Comparison of ENCODE assay signal across 8 mouse cellular contexts in genomic region chr16:29945891-29946598, GRCm38 (mm10).
A peak's percentile ranks its signal among the peaks of the same experiment; 100 is the strongest.
DNase-seq lines count a peak whose midpoint lies in the region; ATAC-seq and TF ChIP-seq lines count a peak whose summit lies in the region.

No protein-coding gene starts in this region.

- H3K36me3 ChIP-seq in C2C12 (ENCODE audit: control insufficient read depth, insufficient read depth) = no peaks in the 10 kb centered on the region
- no peaks in the 10 kb centered on the region for H3K36me3 ChIP-seq in heart, embryonic 13.5 days

- peak overlapping the region; percentile 77 for H3K9ac ChIP-seq in heart, embryonic 13.5 days

- H3K9me3 ChIP-seq in heart, embryonic 13.5 days = no peaks in the 10 kb centered on the region

- H3K27ac ChIP-seq in heart, embryonic 13.5 days (replicated peaks) = peak overlapping the region; percentile 94
- H3K27ac ChIP-seq in olfactory bulb, adult 2 months (ENCODE audit: insufficient read depth, low read depth, low read length) = no peak overlapping the region

- H3K79me2 ChIP-seq in C2C12 (ENCODE audit: control insufficient read depth, insufficient read depth) = no peaks in the 10 kb centered on the region

- H3K79me3 ChIP-seq in C2C12 (ENCODE audit: low read depth) = no peaks in the 10 kb centered on the region

- peak; percentile 69 for ATAC-seq in heart, embryonic 13.5 days (ENCODE audit: extremely low read depth, insufficient number of reproducible peaks, low FRiP score, low TSS enrichment)

- no peaks in the 10 kb centered on the region for H3K27me3 ChIP-seq in C2C12 (ENCODE audit: control insufficient read depth, insufficient read depth, insufficient read length)
- 0 out of 2 replicates have a peak, but pooled peaks cover under 1% of the 10 kb centered on the region for H3K27me3 ChIP-seq in heart, embryonic 13.5 days (replicated peaks)

- WGBS in heart, embryonic 13.5 days = under 1% methylated on average over 39 of the region's 39 CpGs
- WGBS in olfactory bulb, adult 2 months = 4% methylated on average over 39 of the region's 39 CpGs

- peak; percentile 63 for DNase-seq in brain, adult 2 months (ENCODE audit: low read depth, low spot score)
- DNase-seq in fat pad, adult 2 months (ENCODE audit: extremely low read depth, low read depth, low spot score) = peak; percentile 62
- DNase-seq in kidney, postnatal 10 days = peak; percentile 91
- DNase-seq in lung, adult 18-20 months = peak; percentile 92 to 94
- peak; percentile 4 to 7 for DNase-seq in thymus, postnatal 36 days

- H3K4me1 ChIP-seq in heart, embryonic 13.5 days = peaks cover 42% of the 10 kb centered on the region
- peaks cover 9% of the 10 kb centered on the region for H3K4me1 ChIP-seq in olfactory bulb, adult 2 months (ENCODE audit: control insufficient read depth, insufficient read depth, low read length)

- no peak for TF ChIP-seq CTCF in C2C12 (IDR thresholded peaks at IDR 0.05; ENCODE audit: control insufficient read depth, insufficient read depth, insufficient read length)
- TF ChIP-seq CTCF in olfactory bulb, adult 2 months (IDR thresholded peaks at IDR 0.05; ENCODE audit: insufficient read depth, low read depth, low read length) = no peak

- TF ChIP-seq POLR2A in olfactory bulb, adult 2 months (IDR thresholded peaks at IDR 0.05; ENCODE audit: insufficient read depth, low read depth, low read length) = no peak

- peak overlapping the region; percentile 31 for H3ac ChIP-seq in C2C12 (ENCODE audit: control insufficient read depth, insufficient read length, low read depth)

- H3K4me2 ChIP-seq in heart, embryonic 13.5 days = peak overlapping the region; percentile 71

- H3K4me3 ChIP-seq in C2C12 (ENCODE audit: insufficient read depth, poor library complexity, severe bottlenecking) = peak overlapping the region; percentile 11
- H3K4me3 ChIP-seq in heart, embryonic 13.5 days = peak overlapping the region; percentile 49
- H3K4me3 ChIP-seq in olfactory bulb, adult 2 months (ENCODE audit: insufficient read depth, low read depth, low read length) = peak overlapping the region; percentile 46

TF ChIP-seq in C2C12, 6 proteins besides CTCF, POLR2A, EP300 and RAD21:
- TF ChIP-seq MYOD1 (IDR thresholded peaks at IDR 0.05; ENCODE audit: control insufficient read depth, insufficient read length, low read depth) (peak; percentile 2), MAX (IDR thresholded peaks at IDR 0.05) (no peak), CEBPB (IDR thresholded peaks at IDR 0.05; ENCODE audit: low read depth) (peak; percentile 96), MYOG (IDR thresholded peaks at IDR 0.05; ENCODE audit: control insufficient read depth, extremely low read depth, insufficient read length) (no peak), FOSL1 (IDR thresholded peaks at IDR 0.05; ENCODE audit: insufficient read depth, low read length, poor library complexity, severe bottlenecking) (no peak), USF1 (IDR thresholded peaks at IDR 0.05; ENCODE audit: low read depth) (no peak)
TF ChIP-seq in C2C12: peak in this region for 2.

Comparison
In these comparisons a context has a peak if more than half of its experiments do, and no peak if none do; other contexts are left out.
1. DNase-seq: peak in every context shown above with its lines; median percentile 93 in lung, adult 18-20 months; 91 in kidney, postnatal 10 days; 63 in brain, adult 2 months; 62 in fat pad, adult 2 months; 6 in thymus, postnatal 36 days.